Mouse (Mus musculus) G1E (cell line): Measurements from ENCODE around the gene Rab31.

Source experiments
- CTCF ChIP-seq: IDR thresholded peaks from 2 replicates; pipeline ENCODE4 v1.5.1; 2012; ENCODE audit warnings: low read depth, low read length, inconsistent platforms, mixed read lengths
- GATA1 ChIP-seq: IDR thresholded peaks from 2 replicates; pipeline ENCODE4 v1.6.1; 2012; ENCODE audit warnings: borderline replicate concordance, low read length, inconsistent platforms, mixed read lengths

DNA sequence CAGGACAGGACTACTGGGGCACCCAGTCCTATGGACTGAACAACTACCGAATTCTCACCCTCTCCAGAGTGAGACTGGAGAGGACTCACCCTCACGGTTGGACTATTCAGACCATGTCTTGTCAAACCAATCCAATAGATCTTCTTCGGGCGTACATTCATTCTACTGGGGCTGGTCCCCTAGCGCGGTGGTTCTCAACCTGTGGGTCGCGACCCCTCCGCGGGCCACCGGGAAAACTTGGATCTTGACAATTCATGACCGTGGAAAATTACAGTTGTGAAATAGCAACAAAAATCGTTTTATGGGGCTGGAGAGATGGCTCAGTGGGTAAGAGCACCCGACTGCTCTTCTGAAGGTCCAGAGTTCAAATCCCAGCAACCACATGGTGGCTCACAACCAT, 9.3 kb downstream of the Rab31 start:
- no peak for TF ChIP-seq CTCF
- no peak for TF ChIP-seq GATA1
